Mouse (Mus musculus) kidney, embryonic 16.5 days (tissue): ENCODE measurements around the gene Opcml. TPM values are rescaled to one million over a fixed set of nuclear protein-coding genes. Genes with fewer than 3 reads are reported as not detected.

Experiments
- ATAC-seq: fragments of 200-750 bp; cut with Nextera tagmentation; 2 replicates; pipeline ENCODE4 v1.8.0; 2017; ENCODE audit warnings: moderate TSS enrichment; ENCODE audit not compliant: low FRiP score, low TSS enrichment
- H3K27ac ChIP-seq: fragments of 300-500 bp; sonication (generic); 2 replicates; pipeline ENCODE4 v1.5.1; 2014; ENCODE audit warnings: low read length
- H3K27me3 ChIP-seq: fragments of 300-500 bp; sonication (generic); 2 replicates; pipeline ENCODE4 v1.6.1; 2014; ENCODE audit warnings: low read length, control low read depth, mixed read lengths; ENCODE audit not compliant: insufficient read depth
- H3K36me3 ChIP-seq: fragments of 300-500 bp; sonication (generic); 2 replicates; pipeline ENCODE4 v1.6.1; 2014; ENCODE audit warnings: low read length, control low read depth, mixed read lengths; ENCODE audit not compliant: insufficient read depth
- H3K4me1 ChIP-seq: fragments of 300-500 bp; sonication (generic); 2 replicates; pipeline ENCODE4 v1.6.1; 2014; ENCODE audit warnings: low read length, control low read depth, mixed read lengths; ENCODE audit not compliant: insufficient read depth
- H3K4me2 ChIP-seq: fragments of 300-500 bp; sonication (generic); replicated peaks from 2 replicates; pipeline ENCODE4 v1.6.1; 2014; ENCODE audit warnings: low read depth, low read length
- H3K4me3 ChIP-seq: fragments of 300-500 bp; sonication (generic); 2 replicates; pipeline ENCODE4 v1.5.1; 2014; ENCODE audit warnings: mild to moderate bottlenecking, low read length
- H3K9ac ChIP-seq: fragments of 300-500 bp; sonication (generic); replicated peaks from 2 replicates; pipeline ENCODE4 v1.6.1; 2014; ENCODE audit warnings: low read length
- H3K9me3 ChIP-seq: fragments of 300-500 bp; sonication (generic); 2 replicates; pipeline ENCODE4 v1.6.1; 2016; ENCODE audit warnings: low read length, control low read depth
- WGBS: fragments of 180-500 bp; shearing (Covaris S2); extraction: QIAGEN DNeasy Blood & Tissue Kit; methylation state at CpG from one replicate; pipeline ENCODE4 v1.1.7; 2014; 5-methylcytosine and 5-hydroxymethylcytosine counted together
- polyA plus RNA-seq: library from polyadenylated mRNA; unstranded; fragments of >200 nt; fragmentation: Nextera tagmentation; extraction: Ambion mirVana; gene quantifications from 2 replicates; pipeline ENCODE4 v1.2.1, GENCODE M21; 2015

Gene Opcml
- polyA plus RNA-seq, 1 experiment from 2014 or later: 2.0 TPM

- peaks cover 37% of the 10 kb centered on the region for H3K27me3 ChIP-seq
- H3K9me3 ChIP-seq: no peaks in the 10 kb centered on the region
- H3K9ac ChIP-seq: no peak overlapping the region
- H3K4me3 ChIP-seq: peak overlapping the region; percentile 60
- no peaks in the 10 kb centered on the region for H3K36me3 ChIP-seq
- peak overlapping the region; percentile 98 for H3K4me2 ChIP-seq
- no peak for ATAC-seq
- H3K27ac ChIP-seq: no peak overlapping the region
- peaks cover 14% of the 10 kb centered on the region for H3K4me1 ChIP-seq
- 64% methylated on average over 8 of the region's 8 CpGs for WGBS
Observed at GRCm38 (mm10) chr9:28404616-28405015, 614.0 kb downstream of the Opcml start.

DNA sequence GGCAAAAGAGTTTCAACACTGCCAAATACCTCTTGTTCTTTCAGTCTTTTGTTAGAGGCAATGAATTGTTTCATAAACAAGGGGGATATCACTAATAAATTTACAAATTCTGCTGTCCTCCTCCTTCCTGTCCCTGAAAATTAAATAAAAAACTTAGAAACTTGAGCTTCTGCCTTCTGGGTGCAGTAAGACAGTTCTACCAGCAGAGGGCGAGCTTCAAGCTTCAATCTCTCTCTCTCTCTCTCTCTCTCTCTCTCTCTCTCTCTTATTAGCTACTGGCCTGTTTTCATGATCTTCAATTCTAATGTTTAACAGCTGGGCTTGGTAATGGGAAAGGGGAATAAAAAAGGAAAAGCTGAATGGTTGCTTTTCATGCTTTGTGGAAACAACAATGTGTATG lies 615.2 kb downstream of the Opcml start:
- Histone ChIP-seq H3K4me2 (no peak overlapping the region), H3K27ac (no peak overlapping the region), H3K27me3 (peaks cover 35% of the 10 kb centered on the region), H3K4me3 (no peak overlapping the region), H3K36me3 (no peaks in the 10 kb centered on the region), H3K9ac (no peak overlapping the region), H3K4me1 (peaks cover 14% of the 10 kb centered on the region), H3K9me3 (no peaks in the 10 kb centered on the region)
- 0% methylated on average over 1 of the region's 1 CpGs for WGBS
- no peak for ATAC-seq

GRCm38 (mm10) chr9:28420808-28421207 lies 630.2 kb downstream of the Opcml start:
- no peak overlapping the region for H3K9ac ChIP-seq
- H3K27me3 ChIP-seq: no peaks in the 10 kb centered on the region
- H3K4me1 ChIP-seq: no peaks in the 10 kb centered on the region
- no peaks in the 10 kb centered on the region for H3K36me3 ChIP-seq
- no peak for ATAC-seq
- no peaks in the 10 kb centered on the region for H3K9me3 ChIP-seq
- 80% methylated on average over 5 of the region's 5 CpGs for WGBS
- no peak overlapping the region for H3K4me3 ChIP-seq
- no peak overlapping the region for H3K27ac ChIP-seq
- H3K4me2 ChIP-seq: no peak overlapping the region

DNA sequence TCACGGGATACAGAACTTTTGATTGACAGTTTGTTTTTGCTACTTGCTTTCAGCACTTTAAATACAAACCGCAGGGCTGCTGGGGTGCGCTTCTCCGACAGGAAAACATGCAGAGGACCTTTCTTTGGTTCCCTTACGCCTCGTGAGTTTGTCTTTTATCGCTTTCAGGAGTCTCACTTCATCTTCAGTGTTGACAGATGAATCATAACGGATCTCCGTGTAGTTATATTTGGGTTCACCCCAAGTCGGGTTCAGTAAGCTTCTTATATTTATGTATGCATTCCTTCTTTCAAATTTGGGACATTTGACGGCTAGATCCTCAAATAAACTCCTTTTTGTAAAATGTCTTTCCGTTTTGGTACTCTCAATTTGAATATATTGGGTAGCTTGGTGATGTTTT lies 632.8 kb downstream of the Opcml start:
- H3K27ac ChIP-seq: no peak overlapping the region
- H3K4me2 ChIP-seq: no peak overlapping the region
- H3K36me3 ChIP-seq: no peaks in the 10 kb centered on the region
- no peak overlapping the region for H3K4me3 ChIP-seq
- ATAC-seq: no peak
- no peaks in the 10 kb centered on the region for H3K4me1 ChIP-seq
- H3K9ac ChIP-seq: no peak overlapping the region
- WGBS: 64% methylated on average over 12 of the region's 12 CpGs
- H3K9me3 ChIP-seq: no peaks in the 10 kb centered on the region
- H3K27me3 ChIP-seq: no peaks in the 10 kb centered on the region

- no peak overlapping the region for H3K4me3 ChIP-seq
- 81% methylated on average over 8 of the region's 8 CpGs for WGBS
- H3K9me3 ChIP-seq: no peaks in the 10 kb centered on the region
- no peak for ATAC-seq
- no peak overlapping the region for H3K27ac ChIP-seq
- no peaks in the 10 kb centered on the region for H3K27me3 ChIP-seq
- no peak overlapping the region for H3K4me2 ChIP-seq
- no peaks in the 10 kb centered on the region for H3K36me3 ChIP-seq
- H3K9ac ChIP-seq: no peak overlapping the region
- no peaks in the 10 kb centered on the region for H3K4me1 ChIP-seq
Observed at GRCm38 (mm10) chr9:28432159-28432558, 641.6 kb downstream of the Opcml start.

- no peaks in the 10 kb centered on the region for H3K27me3 ChIP-seq
- H3K4me3 ChIP-seq: no peak overlapping the region
- H3K4me1 ChIP-seq: no peaks in the 10 kb centered on the region
- no peaks in the 10 kb centered on the region for H3K9me3 ChIP-seq
- WGBS: 87% methylated on average over 4 of the region's 4 CpGs
- no peaks in the 10 kb centered on the region for H3K36me3 ChIP-seq
- no peak overlapping the region for H3K9ac ChIP-seq
- no peak overlapping the region for H3K4me2 ChIP-seq
- no peak overlapping the region for H3K27ac ChIP-seq
- no peak for ATAC-seq
Observed at GRCm38 (mm10) chr9:28438752-28439151, 648.2 kb downstream of the Opcml start.

DNA sequence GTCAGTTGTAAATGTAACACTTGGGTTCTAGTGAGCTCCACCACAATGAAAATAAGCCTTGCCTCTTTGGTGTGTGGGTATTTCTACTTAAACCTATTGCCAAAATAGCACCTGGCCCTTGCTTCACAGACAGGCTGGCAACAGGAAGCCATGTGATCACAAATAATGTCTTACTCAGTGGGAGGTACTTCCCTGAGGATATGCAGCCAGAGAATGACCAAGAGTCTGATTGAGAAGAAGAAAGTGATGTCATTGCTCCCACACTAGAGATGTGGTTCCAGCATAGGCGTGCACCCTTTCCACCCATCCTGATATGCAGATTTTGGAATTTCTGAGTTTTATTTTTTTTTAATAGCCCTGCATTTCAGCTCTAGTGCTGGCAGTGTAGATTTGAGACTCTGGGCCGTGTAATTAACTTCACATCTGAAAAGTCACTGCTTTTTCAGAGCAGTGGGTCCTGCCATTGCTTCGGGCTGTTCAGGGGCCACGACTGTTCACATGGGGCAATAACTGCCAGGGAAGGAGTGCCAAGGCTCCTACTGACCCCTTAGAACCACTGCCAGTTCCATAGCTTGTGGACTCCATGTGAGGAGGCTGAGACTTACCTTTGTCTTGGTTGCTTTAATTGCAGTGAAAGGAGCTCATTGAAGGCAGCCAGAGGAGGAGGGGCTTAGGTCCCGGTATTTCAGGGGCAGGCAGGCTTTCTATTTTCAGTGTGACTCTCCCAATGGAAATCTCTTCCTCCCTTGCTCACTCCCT lies 649.0 kb downstream of the Opcml start:
- Histone ChIP-seq H3K27ac (no peak overlapping the region), H3K4me3 (no peak overlapping the region), H3K9ac (no peak overlapping the region), H3K4me1 (no peaks in the 10 kb centered on the region), H3K27me3 (no peaks in the 10 kb centered on the region), H3K36me3 (no peaks in the 10 kb centered on the region), H3K4me2 (no peak overlapping the region), H3K9me3 (no peaks in the 10 kb centered on the region)
- WGBS: 46% methylated on average over 5 of the region's 5 CpGs
- ATAC-seq: no peak

DNA sequence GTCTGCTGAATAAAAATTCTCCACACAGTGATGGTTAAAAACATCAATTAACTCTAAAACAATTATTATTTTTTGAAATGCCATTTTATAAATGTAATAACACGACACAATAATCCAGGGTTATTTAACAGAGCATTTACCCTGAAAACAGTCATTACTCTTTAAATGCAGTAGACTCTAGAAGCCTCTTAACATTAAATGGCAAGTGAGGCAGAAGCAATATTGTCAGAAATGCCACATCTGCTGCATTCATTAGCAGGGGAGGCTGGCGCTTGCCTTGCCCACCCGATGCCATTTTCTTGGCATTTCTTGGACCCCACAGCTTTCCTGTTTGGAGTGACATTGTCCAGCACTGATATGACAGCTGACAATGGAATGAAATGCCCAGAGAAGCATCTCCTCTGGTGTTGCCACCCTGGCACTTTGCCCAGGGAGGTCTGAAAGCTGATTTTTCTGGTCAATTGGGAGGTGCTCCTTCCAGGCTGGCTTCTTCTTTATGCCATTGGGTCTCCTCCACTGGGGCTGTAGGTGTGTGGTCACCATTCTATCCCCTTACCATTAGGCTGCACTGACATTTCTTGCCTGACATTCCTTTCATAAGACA lies 649.7 kb downstream of the Opcml start:
- Histone ChIP-seq H3K4me1 (no peaks in the 10 kb centered on the region), H3K36me3 (no peaks in the 10 kb centered on the region), H3K4me3 (no peak overlapping the region), H3K27ac (no peak overlapping the region), H3K4me2 (no peak overlapping the region), H3K9me3 (no peaks in the 10 kb centered on the region), H3K9ac (no peak overlapping the region), H3K27me3 (no peaks in the 10 kb centered on the region)
- 87% methylated on average over 3 of the region's 3 CpGs for WGBS
- ATAC-seq: no peak

- WGBS: 53% methylated on average over 3 of the region's 3 CpGs
- no peaks in the 10 kb centered on the region for H3K27me3 ChIP-seq
- no peaks in the 10 kb centered on the region for H3K9me3 ChIP-seq
- no peaks in the 10 kb centered on the region for H3K36me3 ChIP-seq
- no peak overlapping the region for H3K9ac ChIP-seq
- no peak for ATAC-seq
- H3K4me3 ChIP-seq: no peak overlapping the region
- H3K4me2 ChIP-seq: no peak overlapping the region
- H3K27ac ChIP-seq: no peak overlapping the region
- H3K4me1 ChIP-seq: no peaks in the 10 kb centered on the region
Observed at GRCm38 (mm10) chr9:28444485-28444884, 653.9 kb downstream of the Opcml start.

GRCm38 (mm10) chr9:28444972-28445371 lies 654.4 kb downstream of the Opcml start:
- 71% methylated on average over 8 of the region's 8 CpGs for WGBS
- no peak overlapping the region for H3K27ac ChIP-seq
- H3K9me3 ChIP-seq: no peaks in the 10 kb centered on the region
- no peak overlapping the region for H3K9ac ChIP-seq
- no peak overlapping the region for H3K4me2 ChIP-seq
- no peaks in the 10 kb centered on the region for H3K27me3 ChIP-seq
- H3K4me1 ChIP-seq: no peaks in the 10 kb centered on the region
- H3K36me3 ChIP-seq: no peaks in the 10 kb centered on the region
- no peak overlapping the region for H3K4me3 ChIP-seq
- ATAC-seq: no peak
